29 mouse cellular contexts compared by ENCODE assay signal in the genomic region with DNA sequence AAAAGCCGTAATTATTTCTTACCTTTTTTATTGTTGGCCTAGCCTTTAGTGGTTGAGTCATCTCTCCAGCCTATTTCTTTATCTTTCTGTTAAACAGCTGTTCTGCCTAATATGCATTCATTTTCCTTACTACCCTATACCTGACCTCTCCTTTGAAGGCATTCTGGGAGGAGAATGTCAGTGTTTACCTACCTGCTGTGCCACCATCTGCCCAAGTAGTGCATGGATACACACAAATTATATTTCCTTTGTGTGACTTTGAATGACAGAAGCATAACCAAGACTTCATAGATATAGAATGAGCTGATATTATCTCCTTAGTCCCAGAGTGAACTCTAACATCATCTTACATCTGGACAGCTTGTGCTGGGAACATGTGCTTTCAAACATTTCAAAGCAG.
DNase-seq lines count a peak whose midpoint lies in the region; ATAC-seq and TF ChIP-seq lines count a peak whose summit lies in the region.
"Had no signal": no experiment of that assay in that cellular context is flagged by ENCODE, and none has a peak within 500 bp of the region (broad histone marks: within the 10 kb centered on the region; RNA-seq: fewer than 3 reads in every experiment).

No protein-coding gene starts in this region.

- H3K9ac ChIP-seq in midbrain, postnatal 0 days (replicated peaks; ENCODE audit: low read length, poor library complexity, severe bottlenecking), result no peak overlapping the region
- no peak overlapping the region for H3K9ac ChIP-seq in midbrain, embryonic 15.5 days
- H3K9ac ChIP-seq: embryonic facial prominence, embryonic 13.5 days; intestine, embryonic 15.5 days; liver, embryonic 12.5 days; liver, postnatal 0 days; midbrain, embryonic 13.5 days; neural tube, embryonic 12.5 days had no signal

- no peak for ATAC-seq in midbrain, postnatal 0 days (ENCODE audit: low FRiP score)
- ATAC-seq in midbrain, embryonic 15.5 days (replicated peaks), result no peak
- ATAC-seq: CD4-positive, CD25-positive, alpha-beta regulatory T cell, adult 4 months; forebrain, embryonic 16.5 days; hindbrain, embryonic 16.5 days; intestine, embryonic 15.5 days; liver, embryonic 12.5 days; liver, postnatal 0 days; lung, postnatal 0 days; midbrain, embryonic 13.5 days had no signal

- H3K4me3 ChIP-seq in midbrain, postnatal 0 days (ENCODE audit: low read depth, low read length), result no peak overlapping the region
- no peak overlapping the region for H3K4me3 ChIP-seq in midbrain, embryonic 15.5 days
- H3K4me3 ChIP-seq: embryonic facial prominence, embryonic 13.5 days; erythroblast, embryonic 14.5 days; hindbrain, embryonic 10.5 days; intestine, embryonic 15.5 days; left cerebral cortex, adult 2 months; liver, embryonic 12.5 days; megakaryocyte, embryonic 14.5 days; midbrain, embryonic 13.5 days; neural tube, embryonic 12.5 days had no signal

- H3K4me1 ChIP-seq in midbrain, postnatal 0 days (ENCODE audit: insufficient read depth, low read length), result no peaks in the 10 kb centered on the region
- no peaks in the 10 kb centered on the region for H3K4me1 ChIP-seq in midbrain, embryonic 15.5 days
- H3K4me1 ChIP-seq: embryonic facial prominence, embryonic 13.5 days; hindbrain, embryonic 10.5 days; intestine, embryonic 15.5 days; liver, embryonic 12.5 days; megakaryocyte, embryonic 14.5 days; midbrain, embryonic 13.5 days; neural tube, embryonic 12.5 days had no signal

- no peak overlapping the region for H3K27ac ChIP-seq in midbrain, postnatal 0 days (ENCODE audit: low read depth, low read length)
- no peak overlapping the region for H3K27ac ChIP-seq in midbrain, embryonic 15.5 days
- H3K27ac ChIP-seq: embryonic facial prominence, embryonic 13.5 days; hindbrain, embryonic 10.5 days; intestine, embryonic 15.5 days; left cerebral cortex, adult 2 months; liver, embryonic 12.5 days; midbrain, embryonic 13.5 days; neural tube, embryonic 12.5 days had no signal

- DNase-seq in cerebellum, adult 9-10 months, result peak; percentile 3
- DNase-seq in cerebellum, adult 11 months, result no peak
- DNase-seq in midbrain, postnatal 0 days (ENCODE audit: low spot score), result peak; percentile 41
- DNase-seq in cerebellum, postnatal 25 days, result peak; percentile 25 to 63
- no peak for DNase-seq in kidney, postnatal 14 days
- no peak for DNase-seq in neural tube, embryonic 10.5 days (ENCODE audit: extremely low spot score, low spot score)
- DNase-seq: adrenal gland, postnatal 14 days; gastrocnemius, postnatal 14 days; heart, postnatal 14 days; kidney, postnatal 25 days; liver, postnatal 0 days; lung, postnatal 4 days; right cerebral cortex, adult 18-20 months; spleen, adult 18-20 months; thymus, postnatal 14 days had no signal

- H3K36me3 ChIP-seq in midbrain, postnatal 0 days (ENCODE audit: insufficient read depth, low read length), result no peaks in the 10 kb centered on the region
- H3K36me3 ChIP-seq in midbrain, embryonic 15.5 days (replicated peaks), result no peaks in the 10 kb centered on the region
- H3K36me3 ChIP-seq: embryonic facial prominence, embryonic 13.5 days; hindbrain, embryonic 10.5 days; intestine, embryonic 15.5 days; liver, embryonic 12.5 days; midbrain, embryonic 13.5 days; neural tube, embryonic 12.5 days had no signal

- 87% methylated on average over 1 of the region's 1 CpGs for WGBS in midbrain, postnatal 0 days
- 88% methylated on average over 1 of the region's 1 CpGs for WGBS in midbrain, embryonic 15.5 days

- no peak overlapping the region for H3K4me2 ChIP-seq in midbrain, postnatal 0 days (ENCODE audit: low read depth, low read length, poor library complexity, severe bottlenecking)
- no peak overlapping the region for H3K4me2 ChIP-seq in midbrain, embryonic 15.5 days
- H3K4me2 ChIP-seq: embryonic facial prominence, embryonic 13.5 days; intestine, embryonic 15.5 days; liver, embryonic 12.5 days; midbrain, embryonic 13.5 days; neural tube, embryonic 12.5 days had no signal

- no peaks in the 10 kb centered on the region for H3K27me3 ChIP-seq in midbrain, postnatal 0 days (ENCODE audit: insufficient read depth, low read length)
- no peaks in the 10 kb centered on the region for H3K27me3 ChIP-seq in midbrain, embryonic 15.5 days (replicated peaks)
- H3K27me3 ChIP-seq: embryonic facial prominence, embryonic 13.5 days; intestine, embryonic 15.5 days; liver, embryonic 12.5 days; megakaryocyte, embryonic 14.5 days; midbrain, embryonic 13.5 days; neural tube, embryonic 12.5 days had no signal

- no peaks in the 10 kb centered on the region for H3K9me3 ChIP-seq in midbrain, postnatal 0 days (ENCODE audit: low read length)
- no peaks in the 10 kb centered on the region for H3K9me3 ChIP-seq in midbrain, embryonic 15.5 days
- H3K9me3 ChIP-seq: embryonic facial prominence, embryonic 13.5 days; hindbrain, embryonic 10.5 days; intestine, embryonic 15.5 days; liver, embryonic 12.5 days; megakaryocyte, embryonic 14.5 days; midbrain, embryonic 13.5 days; neural tube, embryonic 12.5 days had no signal

- no peak for TF ChIP-seq CTCF in midbrain, postnatal 0 days (IDR thresholded peaks at IDR 0.05)

Comparison
In these comparisons a context has a peak if more than half of its experiments do, and no peak if none do; other contexts are left out.
1. DNase-seq: peak in cerebellum, adult 9-10 months (single experiment), midbrain, postnatal 0 days (single experiment) and cerebellum, postnatal 25 days (2 of 2); none in cerebellum, adult 11 months (single experiment), kidney, postnatal 14 days (single experiment) and neural tube, embryonic 10.5 days (single experiment).